Mouse (Mus musculus) heart, postnatal 10 days (tissue): ENCODE data around the gene Tha1. TPM values are rescaled to one million over a fixed set of nuclear protein-coding genes. Genes with fewer than 3 reads are reported as not detected.

Source experiments
- DNase-seq, 2 experiments: peaks; one replicate each; pipeline ENCODE4 v3.0.0; 2021
- intact Hi-C: fragments of 180-260 bp; cut with DNase I; formaldehyde crosslinking; loops from one replicate; pipeline ENCODE4 v1.15.1; 2025
- total RNA-seq, 2 experiments: library from RNA; stranded (reverse); gene quantifications; 2 replicates each; pipeline ENCODE4 v1.2.3; 2021

The Tha1 gene
- total RNA-seq, 2 experiments from 2014 or later: 5.1 to 5.7 TPM

DNA sequence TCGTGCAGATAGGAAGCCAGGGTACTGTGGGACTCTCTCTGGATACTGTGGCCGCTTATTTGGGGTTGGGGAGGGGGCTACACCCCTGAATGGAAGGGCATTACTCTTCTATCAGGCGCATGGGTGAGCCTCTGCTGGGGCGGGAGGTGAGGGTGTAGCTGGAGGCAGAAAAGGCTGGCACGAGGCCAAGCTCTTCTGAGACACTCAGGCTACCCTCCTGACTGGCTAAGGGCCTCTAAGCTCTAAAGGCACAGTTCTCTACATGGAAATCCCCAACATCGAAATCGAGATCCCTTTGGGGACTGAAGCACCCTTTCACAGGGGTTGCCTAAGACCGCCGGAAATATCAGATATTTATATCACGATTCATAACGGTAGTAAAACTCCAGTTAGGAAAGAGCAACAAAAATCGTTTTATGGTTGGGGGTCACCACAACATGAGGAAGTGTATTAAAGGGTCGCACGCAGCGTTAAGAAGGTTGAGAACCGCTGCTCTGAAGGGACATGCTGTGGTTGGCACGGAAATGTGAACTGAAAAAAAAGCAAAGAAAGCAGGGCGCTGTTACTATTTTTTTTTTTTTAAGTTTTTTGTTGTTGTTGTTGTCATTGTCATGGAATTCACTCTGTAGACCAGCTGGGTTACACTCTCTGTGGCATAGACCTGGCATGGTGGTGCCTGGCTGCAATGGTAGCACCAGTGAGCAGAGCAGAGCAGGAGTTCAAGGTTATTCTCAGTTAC is 45.0 kb downstream of the Tha1 start:
- intact Hi-C loops: loop anchor here (2.0 to 10.0 kb wide), 2 partner anchors 354 to 448 kb away; no protein-coding TSS in a partner anchor
- peak; percentile 53 to 62 for DNase-seq

GRCm38 (mm10) chr11:117827386-117827785 is 45.9 kb downstream of the Tha1 start:
- intact Hi-C loops: loop anchor here (2.0 to 10.0 kb wide), 2 partner anchors 21 to 353 kb away; partner anchors contain the start of gene Birc5
- peak in 1 of 2 experiments; percentile 25 for DNase-seq

- intact Hi-C loops: loop anchor here (2.0 to 10.0 kb wide), 2 partner anchors 22 to 352 kb away; partner anchors contain the start of gene Birc5
Measured at GRCm38 (mm10) chr11:117826916-117827315, 46.4 kb downstream of the Tha1 start.

GRCm38 (mm10) chr11:117826164-117826563 is 47.1 kb downstream of the Tha1 start:
- peak in 1 of 2 experiments; percentile 47 for DNase-seq
- intact Hi-C loops: loop anchor here (2.0 to 10.0 kb wide), 2 partner anchors 23 to 351 kb away; partner anchors contain the start of gene Birc5

More at GRCm38 (mm10) chr11:117826916-117827315, 46.4 kb downstream of the Tha1 start:
- no peak for DNase-seq

GRCm38 (mm10) chr11:117825333-117826101 is 47.8 kb downstream of the Tha1 start, which contains the start of the genes Afmid and Tk1:
Gene Afmid (plus strand): TSS chr11:117825924.
Gene Tk1 (minus strand): TSS chr11:117826092.
- DNase-seq: peak; percentile 82 to 83
- intact Hi-C loops: loop anchor here (1.0 to 10.0 kb wide), 3 partner anchors 23 to 351 kb away; partner anchors contain the start of gene Birc5

DNA sequence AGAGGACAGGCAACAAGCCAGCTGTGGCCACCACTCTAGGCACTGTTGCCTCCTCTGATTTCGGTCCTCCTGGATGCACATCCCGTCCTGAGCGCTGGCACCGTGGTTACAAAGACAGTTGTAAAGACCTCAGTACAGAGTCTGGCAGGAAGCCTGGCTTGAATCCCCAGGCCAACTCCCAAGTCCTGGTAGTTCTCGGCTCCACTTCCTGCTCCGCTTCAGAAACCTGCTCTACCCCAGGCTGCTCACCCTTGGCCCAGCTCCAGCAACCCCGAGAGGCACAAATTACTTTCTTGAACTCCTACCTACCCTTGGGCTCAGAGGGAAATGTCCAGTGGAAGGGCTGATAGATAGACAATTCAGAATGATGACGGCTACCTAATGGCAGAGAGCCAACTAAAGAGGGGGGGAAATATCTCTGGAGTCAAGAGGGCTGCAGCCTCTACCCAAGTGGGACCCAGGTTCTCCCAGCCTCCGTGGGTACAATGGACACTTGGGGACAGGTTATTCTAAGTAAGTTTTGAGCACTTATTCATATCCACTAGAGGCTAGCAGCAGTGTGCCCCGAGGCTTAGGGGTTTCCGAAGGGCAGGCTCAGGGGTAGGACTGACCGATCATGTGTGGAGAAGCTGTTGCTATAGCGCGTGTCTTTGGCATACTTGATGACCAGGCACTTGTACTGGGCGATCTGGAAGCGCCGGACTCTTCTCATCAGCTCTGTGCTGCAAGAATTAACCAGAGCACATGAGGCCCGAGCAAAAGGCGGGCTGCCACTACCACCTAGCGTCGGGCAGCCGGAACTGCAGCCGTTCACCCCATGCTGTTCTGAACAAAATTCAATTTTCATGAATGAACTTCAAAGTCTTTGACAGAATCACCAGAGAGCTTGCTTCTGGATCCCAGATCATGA is 49.0 kb downstream of the Tha1 start:
- DNase-seq: peak; percentile 88 to 91

GRCm38 (mm10) chr11:117823411-117823810 is 49.9 kb downstream of the Tha1 start:
- no peak for DNase-seq
- intact Hi-C loops: loop anchor here (10.0 kb wide), 1 partner anchor 349 kb away; no protein-coding TSS in a partner anchor

More for the DNA sequence above, 49.0 kb downstream of the Tha1 start:
- intact Hi-C loops: loop anchor here (1.0 to 10.0 kb wide), 2 partner anchors 115 to 350 kb away; no protein-coding TSS in a partner anchor

DNA sequence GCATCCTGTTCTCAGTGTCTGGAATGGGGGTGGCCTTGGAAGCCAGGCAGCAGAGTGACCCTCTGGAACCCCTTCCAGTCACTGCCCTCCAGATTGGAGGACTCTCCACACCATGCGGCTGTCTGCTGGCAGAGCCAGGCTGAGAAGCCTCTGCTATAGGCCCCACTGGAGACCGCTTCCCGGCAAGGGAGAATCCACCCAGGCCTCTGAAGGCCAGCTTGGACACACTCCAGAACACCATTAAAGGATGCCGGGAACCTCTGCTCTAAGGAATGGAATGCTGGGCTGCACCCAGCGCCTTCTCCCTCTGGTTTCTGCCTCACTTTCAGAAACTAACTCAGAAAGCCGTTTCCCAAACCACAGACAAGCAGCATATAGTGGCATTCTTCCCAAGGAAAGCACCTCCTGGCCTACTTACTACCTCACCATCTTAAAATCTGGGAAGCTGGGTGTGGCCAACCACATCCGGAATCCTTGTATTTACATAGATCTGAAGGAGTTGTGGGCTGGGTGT is 50.5 kb downstream of the Tha1 start:
- peak; percentile 66 to 74 for DNase-seq
- intact Hi-C loops: loop anchor here (10.0 kb wide), 1 partner anchor 348 kb away; no protein-coding TSS in a partner anchor

DNA sequence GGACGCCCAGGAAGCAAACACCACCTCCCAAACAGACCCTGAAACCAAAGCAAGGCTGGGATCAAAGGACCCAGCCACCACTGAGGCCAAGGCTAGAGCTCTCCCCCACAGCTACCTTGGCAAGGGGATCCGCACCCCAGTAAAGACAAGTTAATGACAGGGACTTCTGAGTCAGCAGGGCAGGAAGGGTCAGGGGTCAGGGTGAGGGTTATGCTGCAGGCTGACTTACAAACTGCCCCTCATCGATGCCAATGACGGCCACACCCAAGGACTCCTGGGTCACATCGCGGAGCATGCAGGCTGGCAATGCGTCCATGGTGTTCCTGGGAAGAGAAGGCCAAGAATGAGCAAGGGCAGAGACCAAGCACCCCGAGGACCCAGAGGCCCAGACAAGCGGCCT is 51.4 kb downstream of the Tha1 start:
- DNase-seq: no peak
- intact Hi-C loops: loop anchor here (10.0 kb wide), 1 partner anchor 347 kb away; no protein-coding TSS in a partner anchor

- intact Hi-C loops: loop anchor here (10.0 kb wide), 1 partner anchor 345 kb away; no protein-coding TSS in a partner anchor
Measured at GRCm38 (mm10) chr11:117820173-117820572, 53.1 kb downstream of the Tha1 start.

DNA sequence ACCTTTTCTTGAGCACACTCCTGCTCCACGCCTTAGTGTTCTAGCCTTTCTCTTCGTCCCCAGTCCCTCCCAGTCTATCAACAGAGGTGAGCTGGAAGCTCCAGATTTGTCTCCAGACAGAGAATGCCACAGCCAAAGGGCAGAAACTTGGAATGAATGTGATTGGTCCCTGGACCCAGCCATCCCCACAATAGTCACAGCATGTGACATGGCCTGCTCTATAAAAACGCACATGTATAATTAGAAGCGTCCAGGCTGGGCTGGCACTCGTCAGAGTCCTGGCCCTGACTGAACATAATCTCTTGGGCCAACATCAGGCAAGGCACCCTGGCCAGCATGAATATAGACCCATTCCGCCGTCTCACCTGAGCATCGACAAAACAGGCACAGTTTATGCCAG is 54.2 kb downstream of the Tha1 start:
- intact Hi-C loops: no loop called here
- peak; percentile 80 to 86 for DNase-seq

More at GRCm38 (mm10) chr11:117820173-117820572, 53.1 kb downstream of the Tha1 start:
- DNase-seq: no peak

Other genes with a start within 250 kb of the Tha1 start
- 10 to 100 TPM; 32.2 to 33.9 TPM for gene Tnrc6c, start 219.2 kb downstream of the Tha1 start, total RNA-seq
- 1 to 10 TPM; 4.4 to 6.4 TPM for gene Tmc8, start 91.4 kb downstream of the Tha1 start, total RNA-seq
- gene Tmc6, start 91.3 kb downstream of the Tha1 start, total RNA-seq: 10 to 100 TPM; 29.4 to 33.7 TPM
- not detected for gene 6030468B19Rik, start 75.8 kb downstream of the Tha1 start, total RNA-seq
- 1 to 10 TPM; 1.5 to 2.5 TPM for gene Gm20708, start 63.8 kb downstream of the Tha1 start, total RNA-seq
- gene Syngr2, start 63.8 kb downstream of the Tha1 start, total RNA-seq: 100 to 1,000 TPM; 100 to 105 TPM
- gene Afmid, start 47.6 kb downstream of the Tha1 start, total RNA-seq: 1 to 10 TPM; 7.4 to 10.0 TPM
- gene Tk1, start 47.4 kb downstream of the Tha1 start, total RNA-seq: 10 to 100 TPM; 22.9 to 27.9 TPM
- gene Birc5, start 24.2 kb downstream of the Tha1 start, total RNA-seq: 10 to 100 TPM; 17.4 to 18.4 TPM
- gene Tmem235, start 12.7 kb downstream of the Tha1 start, total RNA-seq: not detected
- 1 to 10 TPM; 3.7 to 5.8 TPM for gene Socs3, start 96.6 kb upstream of the Tha1 start, total RNA-seq
- gene Pgs1, start 112.8 kb upstream of the Tha1 start, total RNA-seq: 10 to 100 TPM; 21.2 to 23.7 TPM